Mouse (Mus musculus) left cerebral cortex, postnatal 25 days (tissue): Measurements from ENCODE around the gene Mmel1. TPM values are rescaled to one million over a fixed set of nuclear protein-coding genes. Genes with fewer than 3 reads are reported as not detected.

Experiments used
- DNase-seq, 2 experiments: peaks; one replicate each; pipeline ENCODE4 v3.0.0; 2022; ENCODE audit warnings: low spot score in 2 of 2, mixed read lengths in 1 of 2
- intact Hi-C: fragments of 180-260 bp; cut with DNase I; formaldehyde crosslinking; loops from one replicate; pipeline ENCODE4 v1.15.1; 2025
- total RNA-seq, 2 experiments: library from RNA; stranded (reverse); gene quantifications; 2 replicates each; pipeline ENCODE4 v1.2.3; 2021

Gene Mmel1
- under 1 TPM; 0.48 to 0.85 TPM for total RNA-seq

- intact Hi-C loops, result no loop called here
- DNase-seq, result no peak
These were observed at the start of gene Mmel1 for GRCm38 (mm10) chr4:154869440-154869839. Gene Mmel1, plus strand, starts transcription at chr4:154869585.

- intact Hi-C loops, result loop anchor here (2.0 to 5.0 kb wide), 3 partner anchors 78 to 658 kb away; no protein-coding TSS in a partner anchor
- DNase-seq, result peak; percentile 34 to 37
These were observed 43.7 kb upstream of the Mmel1 start for GRCm38 (mm10) chr4:154825662-154826061.

DNA sequence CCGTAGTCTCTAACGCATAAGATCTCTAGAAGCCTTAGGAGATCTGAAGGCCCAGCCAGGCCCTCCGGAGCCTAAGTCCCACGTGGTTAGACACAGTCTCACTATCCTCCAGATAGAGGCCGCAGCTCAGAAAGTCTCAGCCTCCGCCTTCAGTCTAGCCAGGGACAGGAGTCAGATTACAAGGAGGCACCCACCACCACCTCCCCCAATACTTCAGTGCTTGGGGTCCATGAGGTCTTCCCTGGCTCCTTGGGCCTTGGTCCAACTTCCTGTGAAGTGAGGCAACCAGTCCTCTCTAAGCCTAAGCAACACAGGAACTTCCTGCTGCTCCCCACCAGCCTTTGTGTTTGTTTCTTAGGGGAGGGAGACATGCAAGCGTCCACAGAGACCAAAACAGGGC is 43.2 kb upstream of the Mmel1 start:
- intact Hi-C loops, result loop anchor here (5.0 kb wide), 2 partner anchors 79 to 659 kb away; no protein-coding TSS in a partner anchor
- DNase-seq, result no peak

- DNase-seq, result peak in 1 of 2 experiments; percentile 17
- intact Hi-C loops, result loop anchor here (5.0 kb wide), 2 partner anchors 80 to 660 kb away; no protein-coding TSS in a partner anchor
These were observed 42.2 kb upstream of the Mmel1 start for GRCm38 (mm10) chr4:154827181-154827580.

DNA sequence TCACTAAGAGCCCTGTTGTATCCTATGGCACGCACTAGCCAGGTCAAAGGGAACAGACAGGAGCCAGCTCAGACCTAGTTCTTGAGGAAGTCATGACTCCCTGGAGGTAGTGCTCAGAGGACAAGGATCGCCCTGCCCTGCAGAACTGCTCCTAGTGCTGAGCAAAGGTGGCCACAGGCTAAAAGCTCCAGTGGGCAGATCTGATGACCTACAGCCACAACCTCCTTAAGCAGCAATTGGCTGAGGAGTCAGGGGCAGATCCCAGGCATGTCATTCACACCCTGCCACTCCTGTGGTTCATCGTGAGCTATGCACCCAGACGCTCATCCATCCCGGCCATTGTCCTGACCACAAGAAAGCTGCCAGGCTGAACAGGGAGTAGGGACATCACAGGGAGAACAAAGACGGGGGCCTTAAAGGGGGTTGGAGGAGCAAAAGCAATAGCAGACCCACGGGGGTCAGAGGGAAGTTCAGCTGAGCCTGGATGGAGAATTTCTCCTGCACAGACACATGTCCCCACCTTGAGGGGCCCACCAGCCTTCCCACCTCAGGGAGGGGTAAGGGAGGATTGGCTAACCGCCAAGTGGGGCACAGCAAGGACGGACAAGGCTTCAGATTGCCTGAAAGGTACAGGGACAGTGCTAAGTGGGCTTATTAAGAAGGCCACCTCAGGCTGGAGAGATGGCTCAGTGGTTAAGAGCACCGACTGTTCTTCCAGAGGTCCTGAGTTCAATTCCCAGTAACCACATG is 41.3 kb upstream of the Mmel1 start:
- DNase-seq, result no peak
- intact Hi-C loops, result loop anchor here (5.0 kb wide), 2 partner anchors 81 to 661 kb away; no protein-coding TSS in a partner anchor

DNA sequence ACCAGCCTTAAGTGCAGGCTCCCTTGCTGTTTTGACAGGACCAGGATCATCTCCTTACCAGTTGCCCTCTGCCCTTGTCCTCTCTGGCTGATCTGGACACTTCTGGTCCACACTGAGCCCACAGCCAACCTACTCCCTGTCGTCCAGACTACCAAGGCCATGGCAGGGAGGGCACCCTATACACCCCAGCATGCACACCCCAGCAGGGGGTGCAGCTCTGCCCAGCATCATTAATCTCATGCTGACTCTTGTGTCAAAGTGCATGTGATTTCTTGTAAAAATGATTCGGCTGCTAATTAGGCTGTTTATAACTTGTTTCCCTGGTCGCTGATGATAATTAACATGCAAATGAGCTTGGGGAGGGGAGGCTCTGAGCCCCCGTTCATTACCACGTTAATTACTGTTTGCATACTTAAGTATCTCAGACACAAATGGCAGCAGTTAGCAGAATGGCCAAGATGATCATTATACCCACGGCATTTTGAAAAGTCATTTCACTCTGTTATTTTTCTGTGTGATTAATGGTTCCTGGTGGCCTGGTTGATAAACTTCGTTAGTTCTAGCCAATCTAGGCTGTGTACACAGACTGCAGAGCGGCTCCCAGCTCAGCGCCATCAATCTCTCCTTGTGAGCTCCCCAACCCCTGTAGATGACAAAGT is 37.3 kb upstream of the Mmel1 start:
- intact Hi-C loops, result no loop called here
- DNase-seq, result no peak

DNA sequence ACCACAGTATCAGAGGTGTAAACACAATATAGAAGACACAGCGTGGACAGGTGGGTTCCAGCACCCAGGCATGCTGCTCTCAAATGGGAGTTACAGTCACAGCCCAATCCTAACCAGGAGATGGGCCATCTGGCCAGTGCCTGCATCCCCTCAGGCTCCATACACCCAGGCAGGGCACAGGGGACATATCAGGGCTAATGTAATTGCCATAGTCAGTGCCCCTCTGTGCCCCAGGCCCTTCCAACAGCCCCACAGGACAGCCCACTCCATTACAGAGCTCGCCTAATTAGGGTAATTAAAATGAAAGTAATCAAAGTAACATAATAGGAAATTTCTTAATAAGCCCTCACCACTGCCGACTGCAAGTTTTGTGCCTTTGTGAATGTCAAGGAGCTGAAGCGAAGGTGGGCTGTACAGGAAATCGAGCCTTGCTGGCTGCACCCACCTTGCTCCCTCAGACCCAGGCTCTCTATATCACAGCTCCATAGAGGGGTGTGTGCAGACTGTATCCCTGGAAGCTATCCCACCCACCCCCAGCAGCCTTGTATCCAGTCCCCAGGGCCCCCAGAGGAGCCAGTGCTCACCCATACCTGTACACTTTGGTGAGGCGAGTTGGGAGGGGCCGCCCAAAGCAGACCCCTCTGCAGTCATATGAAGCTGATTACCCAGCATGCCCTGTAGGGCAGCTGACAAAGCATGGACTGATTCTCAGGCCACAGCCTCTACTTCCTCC is 33.0 kb upstream of the Mmel1 start:
- DNase-seq, result no peak
- intact Hi-C loops, result no loop called here

DNA sequence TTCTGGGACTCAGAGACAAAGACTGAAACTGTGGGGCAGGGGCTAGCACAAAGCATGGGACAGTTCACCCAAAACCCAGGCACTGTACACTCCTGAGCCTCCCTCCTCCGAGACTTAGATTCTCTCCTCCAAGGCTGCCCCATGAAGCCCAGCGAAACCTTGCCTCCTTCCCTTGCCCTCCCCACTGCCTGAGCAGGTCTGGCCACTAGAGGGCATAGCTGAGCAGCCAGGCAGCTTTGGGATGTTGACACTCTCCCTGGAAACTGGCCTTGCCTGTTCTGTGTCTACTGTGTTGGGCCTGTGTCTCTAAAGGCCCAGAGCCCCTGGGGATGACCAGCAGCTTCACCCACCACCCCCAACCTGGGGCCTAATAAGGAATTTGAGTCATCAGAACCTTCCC is 32.2 kb upstream of the Mmel1 start, which contains the start of gene Ttc34:
Gene Ttc34, plus strand, starts transcription at position 290 of the 400 bp plus-strand sequence.
- DNase-seq, result peak; percentile 28 to 32
- intact Hi-C loops, result no loop called here

GRCm38 (mm10) chr4:154838741-154839140 is 30.6 kb upstream of the Mmel1 start:
- intact Hi-C loops, result no loop called here
- DNase-seq, result no peak

GRCm38 (mm10) chr4:154839406-154839805 is 30.0 kb upstream of the Mmel1 start:
- intact Hi-C loops, result no loop called here
- DNase-seq, result no peak

DNA sequence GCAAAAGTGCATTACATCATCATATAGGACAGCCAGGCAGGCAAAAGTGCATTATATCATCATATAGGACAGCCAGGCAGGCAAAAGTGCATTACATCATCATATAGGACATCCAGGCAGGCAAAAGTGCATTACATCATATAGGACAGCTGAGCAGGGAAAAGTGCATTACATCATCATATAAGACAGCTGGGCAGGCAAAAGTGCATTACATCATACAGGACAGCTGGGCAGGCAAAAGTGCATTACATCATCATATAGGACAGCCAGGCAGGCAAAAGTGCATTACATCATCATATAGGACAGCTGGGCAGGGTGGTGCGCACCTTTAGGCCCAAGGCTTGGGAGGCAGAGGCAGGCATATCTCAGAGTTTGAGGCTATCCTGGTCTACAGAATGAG is 16.7 kb upstream of the Mmel1 start:
- no peak for DNase-seq
- intact Hi-C loops, result no loop called here

GRCm38 (mm10) chr4:154853881-154854280 is 15.5 kb upstream of the Mmel1 start:
- no peak for DNase-seq
- intact Hi-C loops, result no loop called here

DNA sequence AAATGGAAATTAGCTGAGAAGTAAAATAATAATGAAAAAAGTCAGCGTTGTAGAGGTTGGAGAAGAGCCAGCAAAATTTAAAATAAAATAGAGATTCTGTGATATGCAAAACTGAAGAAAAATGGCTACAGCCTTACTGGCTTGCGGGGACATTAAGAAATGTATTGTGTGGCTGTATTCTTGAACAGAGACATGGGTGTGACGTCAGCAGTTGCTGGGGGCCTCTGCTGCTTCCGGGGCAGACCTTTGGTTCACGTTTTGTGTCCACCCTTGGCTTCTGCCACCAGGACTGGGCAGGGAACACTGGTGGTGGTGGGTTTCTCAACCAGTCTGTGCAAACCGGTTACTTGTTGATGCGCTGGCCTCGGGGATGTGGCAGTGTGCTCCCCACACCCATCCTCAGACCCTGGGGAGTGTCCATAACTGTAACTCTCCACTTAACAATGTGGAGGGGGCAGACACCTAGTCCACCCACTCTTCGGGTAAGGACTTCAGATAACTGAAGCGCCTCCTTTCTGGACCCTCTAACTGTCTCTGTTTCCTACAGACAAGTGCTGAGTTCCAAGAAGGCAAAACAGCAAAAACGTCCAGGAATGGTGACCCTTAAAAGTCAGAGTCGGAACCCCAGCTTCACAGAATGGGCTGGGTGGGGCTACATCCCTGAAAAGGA is 14.6 kb upstream of the Mmel1 start:
- no peak for DNase-seq
- intact Hi-C loops, result no loop called here

GRCm38 (mm10) chr4:154855721-154856479 is 13.5 kb upstream of the Mmel1 start:
- DNase-seq, result peak; percentile 93 to 97
- intact Hi-C loops, result no loop called here

DNA sequence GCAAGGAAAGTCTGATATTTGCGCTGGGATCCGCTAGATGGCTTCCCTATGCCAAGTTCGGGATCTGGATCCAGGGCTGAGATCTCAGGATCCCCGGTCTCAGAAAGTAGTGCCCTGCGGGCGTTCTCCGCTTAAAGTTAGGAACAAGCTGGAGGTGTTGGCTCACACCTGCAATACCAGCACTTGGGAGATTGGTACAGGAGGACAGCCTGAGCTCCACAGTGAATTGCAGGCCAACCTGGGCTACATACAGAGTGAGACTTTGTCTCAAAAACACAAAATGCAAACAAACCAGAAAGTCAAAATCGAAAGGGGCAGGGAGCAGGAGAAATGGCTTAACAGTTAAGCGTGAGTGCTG is 12.9 kb upstream of the Mmel1 start:
- intact Hi-C loops, result no loop called here
- no peak for DNase-seq

GRCm38 (mm10) chr4:154856882-154857281 is 12.5 kb upstream of the Mmel1 start:
- DNase-seq, result no peak
- intact Hi-C loops, result no loop called here

- intact Hi-C loops, result no loop called here
These were observed 11.8 kb upstream of the Mmel1 start for GRCm38 (mm10) chr4:154857366-154858240.

DNA sequence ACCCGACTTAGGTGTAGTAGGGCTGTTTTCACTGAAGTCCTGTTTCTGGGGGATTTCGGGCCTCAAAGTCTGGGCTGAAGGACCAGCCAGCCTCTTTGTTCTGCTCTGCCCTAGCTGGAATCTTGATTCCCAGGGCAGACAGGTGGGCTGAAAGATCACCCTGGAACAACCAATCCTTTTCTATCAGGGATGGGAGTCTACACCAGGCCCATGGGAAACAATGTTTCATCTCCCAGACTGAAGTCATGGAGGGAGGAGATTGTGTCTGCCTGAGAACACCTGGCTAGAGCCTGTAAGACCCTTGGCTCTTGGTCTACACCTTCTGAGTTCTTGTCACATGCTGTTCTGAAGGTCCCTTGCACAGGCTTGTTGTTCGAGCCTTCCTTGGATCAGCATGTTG is 10.8 kb upstream of the Mmel1 start:
- intact Hi-C loops, result no loop called here
- DNase-seq, result no peak

More at GRCm38 (mm10) chr4:154857366-154858240, 11.8 kb upstream of the Mmel1 start:
- no peak for DNase-seq
